Mouse (Mus musculus) liver, embryonic 15.5 days (tissue): ENCODE results near the gene Cldnd2. TPM values are rescaled to one million over a fixed set of nuclear protein-coding genes. Genes with fewer than 3 reads are reported as not detected.

ENCODE experiments used
- ATAC-seq: fragments of 200-750 bp; cut with Nextera tagmentation; 2 replicates; pipeline ENCODE4 v1.8.0; 2017; ENCODE audit warnings: moderate number of reproducible peaks, mild to moderate bottlenecking, moderate library complexity; ENCODE audit not compliant: insufficient read depth
- H3K27ac ChIP-seq: fragments of 300-500 bp; sonication (generic); replicated peaks from 2 replicates; pipeline ENCODE4 v1.5.1; 2015; ENCODE audit warnings: mild to moderate bottlenecking, inconsistent platforms
- H3K27me3 ChIP-seq: fragments of 300-500 bp; sonication (generic); 2 replicates; pipeline ENCODE4 v1.6.1; 2015; ENCODE audit warnings: mild to moderate bottlenecking, inconsistent platforms
- H3K36me3 ChIP-seq: fragments of 300-500 bp; sonication (generic); replicated peaks from 2 replicates; pipeline ENCODE4 v1.6.1; 2015; ENCODE audit warnings: moderate library complexity, mild to moderate bottlenecking, inconsistent platforms
- H3K4me1 ChIP-seq: fragments of 300-500 bp; sonication (generic); replicated peaks from 2 replicates; pipeline ENCODE4 v1.6.1; 2015; ENCODE audit warnings: inconsistent platforms
- H3K4me2 ChIP-seq: fragments of 300-500 bp; sonication (generic); 2 replicates; pipeline ENCODE4 v1.6.1; 2015; ENCODE audit warnings: moderate library complexity, mild to moderate bottlenecking, inconsistent platforms
- H3K4me3 ChIP-seq: fragments of 300-500 bp; sonication (generic); replicated peaks from 2 replicates; pipeline ENCODE4 v1.5.1; 2015; ENCODE audit warnings: mild to moderate bottlenecking, inconsistent platforms
- H3K9ac ChIP-seq: fragments of 300-500 bp; sonication (generic); 2 replicates; pipeline ENCODE4 v1.6.1; 2015; ENCODE audit warnings: moderate library complexity, mild to moderate bottlenecking, inconsistent platforms
- H3K9me3 ChIP-seq: fragments of 300-500 bp; sonication (generic); replicated peaks from 2 replicates; pipeline ENCODE4 v1.6.1; 2016; ENCODE audit warnings: inconsistent platforms
- WGBS: fragments of 180-500 bp; shearing (Covaris S2); methylation state at CpG from one replicate; pipeline ENCODE4 v1.1.7; 2015; ENCODE audit warnings: mixed read lengths; ENCODE audit not compliant: insufficient replicate concordance; 5-methylcytosine and 5-hydroxymethylcytosine counted together
- polyA plus RNA-seq: library from polyadenylated mRNA; unstranded; fragments of >200 nt; fragmentation: Nextera tagmentation; extraction: Ambion mirVana; gene quantifications from 2 replicates; pipeline ENCODE4 v1.2.1, GENCODE M21; 2015

Cldnd2 gene
- polyA plus RNA-seq, 1 experiment from 2014 or later: not detected

DNA sequence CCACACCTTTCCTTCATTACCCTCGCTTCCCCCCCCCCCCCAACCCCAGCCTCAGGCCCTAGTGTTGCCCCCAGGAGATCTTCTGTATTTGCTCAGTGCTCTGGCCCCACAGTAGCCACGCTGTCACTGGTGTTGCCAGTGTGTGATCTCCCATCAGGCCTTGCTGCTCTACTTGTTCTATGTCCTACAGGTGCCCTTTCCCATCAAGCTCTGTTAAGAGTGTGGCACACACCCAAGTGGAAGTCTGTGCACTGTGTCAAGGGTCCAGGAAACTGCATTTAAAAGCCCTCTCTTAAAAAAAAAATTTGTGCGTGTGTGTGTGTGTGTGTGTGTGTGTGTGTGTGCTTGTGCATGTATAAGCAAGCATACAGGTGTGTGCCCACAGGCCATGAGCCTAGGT is 7.7 kb downstream of the Cldnd2 start:
- ATAC-seq: no peak
- Histone ChIP-seq H3K27me3 (no peaks in the 10 kb centered on the region), H3K9ac (no peak overlapping the region), H3K4me3 (no peak overlapping the region), H3K4me1 (peaks cover 34% of the 10 kb centered on the region), H3K27ac (no peak overlapping the region), H3K4me2 (no peak overlapping the region), H3K36me3 (peaks cover 17% of the 10 kb centered on the region), H3K9me3 (no peaks in the 10 kb centered on the region)
- WGBS: 61% methylated on average over 3 of the region's 3 CpGs

DNA sequence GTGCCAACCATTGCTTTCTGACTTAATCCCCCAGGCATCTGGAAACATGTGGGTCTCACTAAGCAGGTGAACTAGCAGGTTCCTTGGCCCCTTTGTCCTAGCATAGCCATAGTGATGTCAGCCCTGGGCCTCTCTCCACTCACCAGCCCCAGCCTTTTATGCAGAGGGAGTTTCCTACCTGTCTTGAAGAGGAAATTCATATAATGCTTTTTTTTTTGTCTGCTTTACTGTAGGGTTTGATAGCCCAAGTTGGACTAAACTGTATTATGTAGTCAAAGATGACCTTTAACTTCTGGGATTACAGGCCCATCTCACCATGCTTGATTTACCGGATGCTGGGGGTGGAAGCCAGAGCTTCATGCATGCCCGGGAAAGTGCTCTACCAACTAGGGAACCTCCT is 9.2 kb downstream of the Cldnd2 start:
- ATAC-seq: no peak
- H3K9ac ChIP-seq: no peak overlapping the region

DNA sequence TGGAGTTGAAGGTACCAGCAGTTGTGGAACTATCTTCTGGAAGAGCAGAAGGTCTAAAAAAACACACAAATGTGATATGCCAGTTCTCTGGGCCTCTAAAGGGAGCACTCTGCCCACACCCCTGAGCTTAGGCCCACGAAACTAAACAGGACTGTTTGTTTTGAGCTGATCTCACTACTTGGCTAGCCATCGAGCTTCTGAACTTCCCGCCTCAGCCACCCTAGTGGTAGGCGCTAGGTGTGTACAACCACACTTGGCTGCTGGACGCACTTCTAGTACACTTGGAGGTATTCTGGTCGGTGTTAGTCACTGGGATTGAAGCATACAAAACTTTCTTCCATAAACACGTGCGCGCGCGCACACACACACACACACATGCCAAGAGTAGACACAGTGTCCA is 11.1 kb downstream of the Cldnd2 start:
- ATAC-seq: no peak
- H3K9me3 ChIP-seq: no peaks in the 10 kb centered on the region
- no peaks in the 10 kb centered on the region for H3K27me3 ChIP-seq
- H3K9ac ChIP-seq: no peak overlapping the region
- no peak overlapping the region for H3K4me3 ChIP-seq
- 88% methylated on average over 11 of the region's 11 CpGs for WGBS
- no peak overlapping the region for H3K4me2 ChIP-seq
- H3K36me3 ChIP-seq: peaks cover 46% of the 10 kb centered on the region
- H3K4me1 ChIP-seq: peaks cover 14% of the 10 kb centered on the region
- no peak overlapping the region for H3K27ac ChIP-seq

More for the DNA sequence above, 9.2 kb downstream of the Cldnd2 start:
- H3K27me3 ChIP-seq: no peaks in the 10 kb centered on the region
- WGBS: 84% methylated on average over 2 of the region's 2 CpGs
- peaks cover 33% of the 10 kb centered on the region for H3K36me3 ChIP-seq
- no peak overlapping the region for H3K27ac ChIP-seq
- no peak overlapping the region for H3K4me3 ChIP-seq
- H3K4me2 ChIP-seq: no peak overlapping the region
- H3K4me1 ChIP-seq: peaks cover 30% of the 10 kb centered on the region
- no peaks in the 10 kb centered on the region for H3K9me3 ChIP-seq

DNA sequence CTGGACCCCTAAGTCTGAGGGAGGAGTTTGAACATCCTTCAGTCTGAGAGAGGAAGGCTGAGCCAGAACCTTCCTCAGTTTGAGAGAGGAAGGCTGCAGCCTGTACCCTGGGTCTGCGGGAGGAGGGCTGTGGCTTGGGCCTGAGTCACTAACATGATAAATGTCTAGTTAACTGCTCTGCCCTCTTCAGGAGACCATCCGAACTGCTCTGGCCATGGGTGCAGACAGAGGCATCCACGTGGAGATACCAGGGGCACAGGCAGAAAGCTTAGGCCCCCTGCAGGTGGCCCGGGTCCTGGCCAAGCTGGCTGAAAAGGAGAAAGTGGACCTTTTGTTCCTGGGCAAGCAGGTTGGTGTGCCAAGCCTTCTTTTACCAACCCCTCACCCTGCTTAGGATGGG is 12.0 kb downstream of the Cldnd2 start:
- Histone ChIP-seq H3K9ac (no peak overlapping the region), H3K4me1 (peaks cover 6% of the 10 kb centered on the region), H3K36me3 (peaks cover 53% of the 10 kb centered on the region), H3K4me3 (no peak overlapping the region), H3K9me3 (no peaks in the 10 kb centered on the region), H3K27ac (no peak overlapping the region), H3K27me3 (no peaks in the 10 kb centered on the region), H3K4me2 (no peak overlapping the region)
- no peak for ATAC-seq
- 27% methylated on average over 4 of the region's 4 CpGs for WGBS

DNA sequence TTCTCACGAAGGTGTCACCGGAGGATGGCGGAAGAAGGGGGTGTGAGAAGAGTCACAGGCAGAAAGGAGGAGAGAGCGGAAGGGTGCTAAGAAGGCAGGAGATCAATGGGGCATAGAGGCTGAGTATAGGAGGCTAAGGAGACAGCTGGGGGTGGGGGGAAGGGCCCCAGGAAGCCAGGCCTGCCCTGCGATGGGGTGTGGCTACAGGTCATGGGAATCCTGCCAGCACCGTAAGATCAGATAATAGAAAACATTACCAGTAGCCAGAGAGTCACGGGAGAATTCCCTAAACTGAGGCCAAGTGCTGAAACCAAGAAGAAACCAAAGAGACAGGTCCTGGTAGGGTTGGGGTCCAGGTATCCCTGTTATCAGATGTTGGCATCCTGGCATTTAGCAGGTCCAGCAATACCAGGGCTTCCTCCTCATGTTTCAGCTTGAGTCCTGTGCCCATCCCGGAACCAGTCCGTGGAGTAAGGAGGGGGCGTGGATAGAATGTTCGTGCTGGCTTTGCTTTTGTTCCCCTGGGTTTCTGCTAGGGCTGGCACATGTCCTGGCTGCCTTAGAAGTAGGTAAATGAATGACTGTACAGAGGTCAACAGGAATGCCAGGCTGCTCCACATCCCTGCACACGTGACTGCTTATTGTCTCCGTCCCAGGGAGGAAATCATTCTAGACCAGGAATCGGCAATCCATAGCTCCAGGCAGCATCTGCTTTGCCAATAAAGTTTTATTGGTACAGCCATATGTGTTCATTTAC is 13.2 kb downstream of the Cldnd2 start:
- H3K9me3 ChIP-seq: no peaks in the 10 kb centered on the region
- H3K4me1 ChIP-seq: peaks cover 4% of the 10 kb centered on the region
- H3K27ac ChIP-seq: no peak overlapping the region
- H3K27me3 ChIP-seq: no peaks in the 10 kb centered on the region
- H3K36me3 ChIP-seq: peaks cover 57% of the 10 kb centered on the region
- H3K4me2 ChIP-seq: no peak overlapping the region
- no peak overlapping the region for H3K4me3 ChIP-seq
- H3K9ac ChIP-seq: no peak overlapping the region
- 72% methylated on average over 14 of the region's 14 CpGs for WGBS
- no peak for ATAC-seq

DNA sequence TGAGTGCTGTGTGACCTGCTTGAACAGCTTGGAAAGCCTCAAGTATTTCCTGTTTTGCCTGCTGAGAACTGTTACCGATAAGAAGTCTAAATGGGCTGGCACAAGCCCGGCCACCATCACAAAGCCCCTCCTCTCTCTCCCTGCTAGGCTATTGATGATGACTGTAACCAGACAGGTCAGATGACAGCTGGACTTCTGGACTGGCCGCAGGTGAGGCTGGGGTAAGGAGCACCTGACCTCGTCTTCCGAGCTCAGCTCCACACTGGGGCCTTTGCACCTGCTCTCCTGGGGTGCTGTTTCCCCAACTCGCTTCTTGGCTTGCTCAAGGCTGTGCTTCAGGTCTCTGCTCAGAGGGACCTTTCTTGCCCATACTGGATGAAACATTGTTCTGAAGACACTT is 13.8 kb downstream of the Cldnd2 start:
- ATAC-seq: no peak
- Histone ChIP-seq H3K27ac (no peak overlapping the region), H3K4me2 (no peak overlapping the region), H3K9me3 (no peaks in the 10 kb centered on the region), H3K36me3 (peaks cover 57% of the 10 kb centered on the region), H3K4me3 (no peak overlapping the region), H3K4me1 (0 out of 2 replicates have a peak, but pooled peaks cover 4% of the 10 kb centered on the region), H3K9ac (no peak overlapping the region), H3K27me3 (no peaks in the 10 kb centered on the region)
- WGBS: 69% methylated on average over 6 of the region's 6 CpGs

DNA sequence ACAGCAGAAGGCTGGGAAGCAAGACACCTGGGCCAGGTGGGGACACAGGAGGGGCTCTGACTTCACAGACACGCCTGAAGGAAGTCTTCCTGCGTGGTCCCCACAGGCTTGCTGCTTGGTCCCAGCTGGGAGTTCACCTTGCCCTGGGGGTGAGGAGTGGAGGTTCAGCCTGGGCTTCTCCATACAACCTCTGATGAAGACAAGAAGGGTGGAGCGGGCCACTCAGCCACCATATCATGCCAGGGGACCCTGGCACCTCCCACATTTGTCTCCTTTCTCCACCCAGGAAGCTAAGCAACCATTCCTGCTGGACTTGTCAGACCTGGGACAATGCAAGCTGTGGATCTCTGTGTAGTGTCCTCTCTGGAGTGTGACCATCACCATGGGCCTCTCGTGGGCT is 22.3 kb downstream of the Cldnd2 start, which contains the start of gene Vsig10l:
TSS of gene Vsig10l (plus strand) at position 301 of the 400 bp plus-strand sequence.
- WGBS: 41% methylated on average over 4 of the region's 4 CpGs
- Histone ChIP-seq H3K36me3 (peaks cover 2% of the 10 kb centered on the region; the same call in 1 of the 2 replicates), H3K27ac (no peak within 1 kb of the TSS), H3K9ac (no peak within 1 kb of the TSS), H3K9me3 (no peaks in the 10 kb centered on the region), H3K4me2 (no peak within 1 kb of the TSS), H3K4me3 (no peak within 1 kb of the TSS), H3K27me3 (peaks cover 15% of the 10 kb centered on the region), H3K4me1 (peaks cover 24% of the 10 kb centered on the region)
- no peak for ATAC-seq

DNA sequence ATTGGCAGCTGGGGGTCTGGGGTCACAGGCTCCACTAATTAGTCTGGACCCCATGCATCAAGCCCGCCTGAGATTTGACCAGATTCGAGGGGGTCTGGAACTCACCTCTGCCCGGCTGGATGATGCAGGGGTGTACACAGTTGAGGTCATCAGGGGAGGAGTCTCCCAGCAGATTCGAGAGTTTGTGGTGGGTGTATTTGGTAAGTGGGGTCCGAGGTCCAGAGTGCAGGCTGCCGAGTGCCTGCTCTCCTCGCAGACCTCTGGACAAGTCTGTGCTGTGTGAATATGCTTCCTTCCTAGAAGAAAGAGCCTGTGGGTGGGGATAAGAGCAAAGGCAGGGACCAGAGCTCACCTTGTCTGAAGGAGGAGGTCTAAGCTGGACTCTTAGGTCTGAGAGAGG is 23.4 kb downstream of the Cldnd2 start:
- H3K9ac ChIP-seq: no peak overlapping the region
- peaks cover 24% of the 10 kb centered on the region for H3K4me1 ChIP-seq
- WGBS: 58% methylated on average over 7 of the region's 7 CpGs
- H3K4me3 ChIP-seq: no peak overlapping the region
- no peak overlapping the region for H3K4me2 ChIP-seq
- peaks cover 15% of the 10 kb centered on the region for H3K27me3 ChIP-seq
- H3K36me3 ChIP-seq: no peaks in the 10 kb centered on the region
- ATAC-seq: no peak
- H3K27ac ChIP-seq: no peak overlapping the region
- no peaks in the 10 kb centered on the region for H3K9me3 ChIP-seq

DNA sequence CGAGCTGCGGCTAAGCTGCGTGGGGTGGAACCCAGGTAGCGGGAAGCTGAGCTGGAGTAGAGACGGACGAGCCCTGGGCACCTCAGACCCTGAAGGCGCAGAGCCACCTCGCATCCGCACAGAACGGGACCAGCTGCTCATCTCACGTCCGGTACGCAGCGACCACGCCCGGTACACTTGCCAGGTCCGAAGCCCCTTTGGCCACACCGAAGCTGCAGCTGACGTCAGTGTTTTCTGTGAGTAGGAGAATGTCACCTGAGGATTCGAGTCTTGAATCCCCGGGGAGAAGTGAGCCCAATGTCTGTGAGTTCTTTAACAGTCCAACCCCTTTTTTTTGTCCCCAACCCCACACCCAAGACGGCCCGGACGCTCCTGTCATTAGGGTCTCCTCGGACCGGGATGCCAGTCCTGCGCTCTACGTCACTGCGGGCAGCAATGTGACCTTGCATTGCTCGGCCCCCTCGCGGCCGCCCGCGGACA is 24.3 kb downstream of the Cldnd2 start:
- H3K27ac ChIP-seq: no peak overlapping the region
- 6% methylated on average over 35 of the region's 35 CpGs for WGBS
- peak overlapping the region; percentile 94 for H3K4me2 ChIP-seq

DNA sequence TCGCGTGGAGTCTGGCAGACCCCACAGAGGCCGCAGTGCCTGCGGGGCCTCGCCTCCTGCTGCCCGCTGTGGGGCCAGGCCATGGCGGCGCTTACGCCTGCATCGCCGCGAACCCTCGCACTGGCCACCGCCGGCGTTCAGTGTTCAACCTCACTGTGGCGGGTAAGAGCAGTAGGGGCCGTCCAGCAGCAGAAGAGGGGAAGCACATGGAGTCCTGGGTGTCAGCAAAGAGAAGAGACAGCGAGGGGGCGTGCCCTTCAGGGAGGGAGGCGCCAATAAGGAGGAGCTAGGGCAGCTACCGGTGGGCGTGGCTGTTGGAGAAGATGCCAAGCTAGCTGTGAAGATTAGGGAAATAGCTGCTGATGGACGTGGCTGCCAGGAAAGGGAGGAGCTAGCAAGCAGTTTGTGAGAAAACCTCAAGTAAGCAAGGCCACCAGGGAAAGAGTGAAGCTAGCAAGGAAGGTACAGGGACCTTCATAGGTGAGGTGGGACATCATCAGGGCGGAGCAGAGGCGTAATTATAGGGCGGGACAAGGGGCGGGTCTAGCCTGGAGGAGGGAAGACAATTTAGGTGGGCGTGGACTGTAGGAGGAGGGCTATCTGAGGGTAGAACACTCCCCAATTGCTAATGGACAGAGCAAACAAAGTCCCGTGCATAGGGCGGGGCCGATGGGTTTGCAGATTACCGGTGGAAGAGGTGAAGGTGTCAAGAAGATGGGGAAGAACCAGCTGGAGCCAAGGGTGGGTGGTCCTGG is 24.9 kb downstream of the Cldnd2 start:
- H3K4me3 ChIP-seq: peak overlapping the region; percentile 60
- peaks cover 15% of the 10 kb centered on the region for H3K27me3 ChIP-seq
- H3K27ac ChIP-seq: peak overlapping the region; percentile 53
- H3K9me3 ChIP-seq: no peaks in the 10 kb centered on the region
- peak; percentile 86 for ATAC-seq
- H3K4me2 ChIP-seq: peak overlapping the region; percentile 94
- H3K36me3 ChIP-seq: no peaks in the 10 kb centered on the region
- H3K4me1 ChIP-seq: peaks cover 24% of the 10 kb centered on the region
- peak overlapping the region; percentile 46; the same call in 1 of the 2 replicates for H3K9ac ChIP-seq
- WGBS: under 1% methylated on average over 33 of the region's 33 CpGs

More for the DNA sequence above, 24.3 kb downstream of the Cldnd2 start:
- no peak for ATAC-seq
- Histone ChIP-seq H3K9ac (peak overlapping the region; percentile 46; the same call in 1 of the 2 replicates), H3K4me3 (peak overlapping the region; percentile 60), H3K36me3 (no peaks in the 10 kb centered on the region), H3K27me3 (peaks cover 15% of the 10 kb centered on the region), H3K4me1 (peaks cover 24% of the 10 kb centered on the region), H3K9me3 (no peaks in the 10 kb centered on the region)

DNA sequence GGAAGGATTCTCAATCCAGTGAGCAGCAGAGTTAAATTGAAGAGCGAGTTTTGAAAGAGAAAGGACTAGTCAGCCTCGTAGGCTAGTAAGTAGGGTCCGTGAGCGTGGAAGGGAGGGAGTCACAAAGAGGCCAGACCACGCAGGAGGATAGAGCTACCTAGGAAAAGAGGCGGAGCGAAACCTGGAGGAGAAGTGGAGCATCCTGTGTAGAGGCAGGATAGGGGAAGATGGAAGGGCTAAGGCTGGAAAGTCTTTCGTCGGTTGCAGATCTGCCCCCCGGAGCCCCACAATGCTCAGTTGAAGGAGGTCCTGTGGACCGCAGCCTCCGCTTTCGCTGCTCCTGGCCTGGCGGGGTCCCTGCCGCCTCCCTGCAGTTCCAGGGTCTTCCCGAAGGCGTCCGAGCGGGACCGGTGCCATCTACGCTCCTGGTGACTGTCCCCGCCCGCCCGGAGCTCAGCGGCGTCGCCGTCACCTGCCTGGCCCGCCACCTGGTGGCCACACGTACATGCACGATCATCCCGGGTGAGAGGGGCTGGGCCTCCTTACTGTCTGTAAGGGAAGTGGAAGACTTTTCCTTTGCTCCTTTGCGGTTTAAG is 25.6 kb downstream of the Cldnd2 start:
- Histone ChIP-seq H3K27ac (peak overlapping the region; percentile 53; the same call in 1 of the 2 replicates), H3K36me3 (no peaks in the 10 kb centered on the region), H3K4me3 (peak overlapping the region; percentile 60), H3K9ac (peak overlapping the region; percentile 28), H3K4me2 (peak overlapping the region; percentile 94), H3K27me3 (peaks cover 15% of the 10 kb centered on the region), H3K9me3 (no peaks in the 10 kb centered on the region), H3K4me1 (peaks cover 24% of the 10 kb centered on the region)
- peak; percentile 47 for ATAC-seq
- 1% methylated on average over 33 of the region's 33 CpGs for WGBS
